ENCODE assay signal across 1 mouse cellular context in the genomic region with DNA sequence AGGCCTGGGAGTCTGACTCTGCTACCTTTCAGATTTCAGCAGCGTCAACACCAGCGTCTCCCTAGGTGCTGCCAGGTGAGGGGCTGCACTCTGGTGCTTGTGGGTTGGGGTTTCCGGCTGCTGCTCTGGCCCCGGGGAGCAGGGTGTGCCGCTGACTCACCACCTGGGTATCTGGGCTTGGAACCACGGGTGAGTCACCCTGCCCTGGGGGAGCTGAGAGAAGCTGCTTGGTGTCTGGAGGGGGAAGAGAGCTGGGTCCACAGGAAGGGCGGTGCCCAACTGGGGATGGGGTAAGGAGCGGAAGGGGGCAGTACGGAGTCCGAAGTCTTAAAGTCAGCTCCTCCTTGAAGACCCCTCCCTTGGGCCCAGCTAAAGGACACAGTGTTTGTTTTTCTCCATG.
TF ChIP-seq lines count a peak whose summit lies in the region.

No protein-coding gene starts in this region.

TF ChIP-seq in MEL, 35 proteins besides CTCF, POLR2A, EP300 and RAD21:
- no peak for TF ChIP-seq ZKSCAN1 (IDR thresholded peaks at IDR 0.05; ENCODE audit: low read depth, low read length)
- TF ChIP-seq JUND (IDR thresholded peaks at IDR 0.05; ENCODE audit: low read depth, low read length) = peak; percentile 90; the same call in 1 of the 2 replicates
- 0 out of 2 replicates have a peak, but pooled peaks have one; percentile 19 for TF ChIP-seq TBP (IDR thresholded peaks at IDR 0.05; ENCODE audit: low read depth, low read length)
- TF ChIP-seq NELFE (IDR thresholded peaks at IDR 0.05; ENCODE audit: low read depth, low read length) = no peak
- no peak for TF ChIP-seq SIN3A (IDR thresholded peaks at IDR 0.05; ENCODE audit: low read length)
- TF ChIP-seq MAZ (IDR thresholded peaks at IDR 0.05; ENCODE audit: low read depth, low read length) = peak; percentile 16; the same call in 1 of the 2 replicates
- TF ChIP-seq MYC (IDR thresholded peaks at IDR 0.05; ENCODE audit: low read depth, low read length) = no peak
- TF ChIP-seq RCOR1 (IDR thresholded peaks at IDR 0.05; ENCODE audit: low read depth, low read length) = peak; percentile 45; the same call in 1 of the 2 replicates
- no peak for TF ChIP-seq TAL1 (IDR thresholded peaks at IDR 0.05; ENCODE audit: low read length)
- TF ChIP-seq CHD1 (IDR thresholded peaks at IDR 0.05; ENCODE audit: low read depth, low read length) = no peak
- TF ChIP-seq MAX (IDR thresholded peaks at IDR 0.05; ENCODE audit: low read length) = 0 out of 2 replicates have a peak, but pooled peaks have one; percentile 23
- TF ChIP-seq HCFC1 (IDR thresholded peaks at IDR 0.05; ENCODE audit: low read depth, low read length) = no peak
- peak; percentile 76 for TF ChIP-seq ETS1 (IDR thresholded peaks at IDR 0.05; ENCODE audit: low read depth, low read length)
- TF ChIP-seq SMC3 (IDR thresholded peaks at IDR 0.05; ENCODE audit: low read depth, low read length) = peak; percentile 4; the same call in 1 of the 2 replicates
- no peak for TF ChIP-seq POLR2AphosphoS2 (IDR thresholded peaks at IDR 0.05; ENCODE audit: low read length)
- TF ChIP-seq TCF12 (IDR thresholded peaks at IDR 0.05; ENCODE audit: low read depth, low read length) = 0 out of 2 replicates have a peak, but pooled peaks have one; percentile 25
- no peak for TF ChIP-seq ZMIZ1 (IDR thresholded peaks at IDR 0.05; ENCODE audit: low read depth, low read length)
- no peak for TF ChIP-seq GABPA (IDR thresholded peaks at IDR 0.05; ENCODE audit: low read depth, low read length)
- TF ChIP-seq MYB (IDR thresholded peaks at IDR 0.05; ENCODE audit: low read depth, low read length) = no peak
- TF ChIP-seq CHD2 (IDR thresholded peaks at IDR 0.05; ENCODE audit: low read length) = 0 out of 2 replicates have a peak, but pooled peaks have one; percentile 13
- no peak for TF ChIP-seq GATA1 (IDR thresholded peaks at IDR 0.05; ENCODE audit: low read depth, low read length)
- TF ChIP-seq ZC3H11A (IDR thresholded peaks at IDR 0.05; ENCODE audit: low read depth, low read length) = no peak
- TF ChIP-seq USF2 (IDR thresholded peaks at IDR 0.05; ENCODE audit: borderline replicate concordance in 1 of 2, insufficient read depth in 1 of 2, low read depth in 1 of 2, low read length in 2 of 2) = no peak
TF ChIP-seq in MEL: peak in this region for 9.
